Mouse (Mus musculus) embryonic facial prominence, embryonic 14.5 days (tissue): ENCODE measurements at regions not wholly inside any gene's neighbourhood (a gene's known extent, or its start where the extent isn't known, plus 50 kb on each side); places are given as distances from the start of the nearest gene placed in this dataset.
A peak's percentile ranks its signal among the peaks of the same experiment; 100 is the strongest.

Experiments
- ATAC-seq: fragments of 200-750 bp; cut with Nextera tagmentation; 2 replicates; pipeline ENCODE4 v1.8.0; 2017; ENCODE audit warnings: low read depth, moderate number of reproducible peaks, moderate TSS enrichment
- DNase-seq: peaks from one replicate; pipeline ENCODE4 v3.0.0-alpha.2; 2015; ENCODE audit warnings: low spot score
- H3K27ac ChIP-seq: fragments of 300-500 bp; sonication (generic); replicated peaks from 2 replicates; pipeline ENCODE4 v1.5.1; 2014; ENCODE audit warnings: low read depth, mild to moderate bottlenecking, low read length, moderate library complexity
- H3K27me3 ChIP-seq: fragments of 300-500 bp; sonication (generic); replicated peaks from 2 replicates; pipeline ENCODE4 v1.6.1; 2014; ENCODE audit warnings: low read length; ENCODE audit not compliant: control insufficient read depth, insufficient read depth
- H3K36me3 ChIP-seq: fragments of 300-500 bp; sonication (generic); 2 replicates; pipeline ENCODE4 v1.6.1; 2014; ENCODE audit warnings: low read length, mixed read lengths; ENCODE audit not compliant: control insufficient read depth, insufficient read depth
- H3K4me1 ChIP-seq: fragments of 300-500 bp; sonication (generic); 2 replicates; pipeline ENCODE4 v1.6.1; 2014; ENCODE audit warnings: antibody characterized with exemption, low read length; ENCODE audit not compliant: control insufficient read depth, insufficient read depth
- H3K4me2 ChIP-seq: fragments of 300-500 bp; sonication (generic); 2 replicates; pipeline ENCODE4 v1.6.1; 2014; ENCODE audit warnings: low read depth, mild to moderate bottlenecking, low read length, moderate library complexity, mixed read lengths
- H3K4me3 ChIP-seq: fragments of 300-500 bp; sonication (generic); 2 replicates; pipeline ENCODE4 v1.5.1; 2014; ENCODE audit warnings: low read depth, mild to moderate bottlenecking, low read length
- H3K9ac ChIP-seq: fragments of 300-500 bp; sonication (generic); 2 replicates; pipeline ENCODE4 v1.6.1; 2014; ENCODE audit warnings: low read depth, mild to moderate bottlenecking, low read length, moderate library complexity, mixed read lengths
- H3K9me3 ChIP-seq: fragments of 300-500 bp; sonication (generic); 2 replicates; pipeline ENCODE4 v1.6.1; 2016; ENCODE audit warnings: low read length; ENCODE audit not compliant: control insufficient read depth
- WGBS: fragments of 180-500 bp; shearing (Covaris S2); extraction: QIAGEN DNeasy Blood & Tissue Kit; methylation state at CpG from one replicate; pipeline ENCODE4 v1.1.7; 2014; 5-methylcytosine and 5-hydroxymethylcytosine counted together

DNA sequence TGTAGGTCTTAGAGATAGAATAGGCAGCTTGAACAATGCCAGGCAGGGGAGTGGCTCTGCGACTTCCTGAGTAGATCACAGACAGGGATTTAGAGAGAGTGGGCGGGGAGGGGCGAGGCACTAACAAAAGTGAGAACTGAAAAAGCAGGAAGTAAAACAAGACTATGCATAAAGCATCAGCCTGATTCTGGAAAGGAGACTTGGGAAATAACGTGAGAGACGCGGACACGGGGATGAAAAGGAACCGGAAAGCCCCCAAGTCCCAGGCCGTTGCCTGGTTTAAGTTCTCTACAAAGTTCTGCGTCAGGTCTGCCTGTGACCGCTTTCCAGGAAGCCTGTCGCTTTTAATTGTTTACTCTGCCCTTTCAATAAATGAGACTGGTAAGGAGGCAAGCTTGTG lies 86.3 kb downstream of the D16Ertd472e start:
- Histone ChIP-seq H3K4me2 (peak overlapping the region; percentile 47), H3K9ac (no peak overlapping the region; the same call in 1 of the 2 replicates), H3K36me3 (no peaks in the 10 kb centered on the region), H3K9me3 (no peaks in the 10 kb centered on the region), H3K27ac (0 out of 2 replicates have a peak overlapping the region, but pooled peaks have one; percentile 55), H3K4me3 (peak overlapping the region; percentile 24; the same call in 1 of the 2 replicates), H3K4me1 (peaks cover 9% of the 10 kb centered on the region; the same call in 1 of the 2 replicates), H3K27me3 (no peaks in the 10 kb centered on the region)
- ATAC-seq (peak; percentile 84; the same call in 1 of the 2 replicates), DNase-seq (peak; percentile 83)
- 31% methylated on average over 12 of the region's 12 CpGs for WGBS

DNA sequence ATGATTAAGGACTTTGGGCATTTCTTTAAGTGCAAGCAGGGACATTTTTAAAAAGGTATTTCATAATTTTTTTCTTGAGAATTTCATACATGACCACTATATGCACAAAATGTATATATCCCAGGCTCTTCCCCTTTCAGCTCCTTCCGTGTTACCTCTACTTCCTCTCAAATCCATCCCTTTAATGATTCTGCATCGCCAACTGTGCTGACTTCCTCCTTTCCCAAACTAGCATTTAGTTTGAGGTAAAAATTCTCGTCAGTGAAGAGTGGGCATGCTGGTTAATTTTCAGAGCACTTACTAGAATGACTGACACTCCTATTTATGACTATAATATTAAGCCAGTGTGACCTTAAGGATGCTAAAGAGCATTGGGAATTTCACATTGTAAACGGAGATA lies 86.9 kb downstream of the D16Ertd472e start:
- Histone ChIP-seq H3K4me1 (peaks cover 9% of the 10 kb centered on the region; the same call in 1 of the 2 replicates), H3K9ac (no peak overlapping the region), H3K4me3 (no peak overlapping the region), H3K9me3 (no peaks in the 10 kb centered on the region), H3K27ac (no peak overlapping the region), H3K27me3 (no peaks in the 10 kb centered on the region), H3K4me2 (no peak overlapping the region), H3K36me3 (no peaks in the 10 kb centered on the region)
- DNase-seq (no peak), ATAC-seq (no peak)
- WGBS = 58% methylated on average over 4 of the region's 4 CpGs

DNA sequence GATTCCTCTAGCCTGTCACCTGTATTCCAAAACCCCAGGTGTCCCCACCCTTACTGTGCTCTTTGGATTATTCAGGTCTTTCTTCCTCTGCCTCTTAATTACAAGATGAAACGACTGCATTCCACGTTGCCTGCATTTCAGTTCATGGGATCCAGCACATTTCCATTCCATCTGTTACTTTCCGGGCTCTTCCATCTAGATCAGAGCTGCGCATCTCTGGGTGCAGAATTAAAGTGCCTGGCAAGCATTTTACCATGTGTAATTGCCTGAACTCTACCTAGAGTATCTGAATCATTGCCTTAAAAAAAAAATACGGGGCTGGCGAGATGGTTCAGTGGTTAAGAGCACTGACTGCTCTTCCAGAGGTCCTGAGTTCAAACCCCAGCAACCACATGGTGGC lies 90.0 kb downstream of the D16Ertd472e start:
- Histone ChIP-seq H3K27ac (no peak overlapping the region), H3K9ac (no peak overlapping the region), H3K27me3 (no peaks in the 10 kb centered on the region), H3K9me3 (no peaks in the 10 kb centered on the region), H3K4me1 (peaks cover 9% of the 10 kb centered on the region; the same call in 1 of the 2 replicates), H3K4me3 (no peak overlapping the region), H3K4me2 (no peak overlapping the region), H3K36me3 (no peaks in the 10 kb centered on the region)
- ATAC-seq (no peak), DNase-seq (no peak)
- 83% methylated on average over 6 of the region's 6 CpGs for WGBS

DNA sequence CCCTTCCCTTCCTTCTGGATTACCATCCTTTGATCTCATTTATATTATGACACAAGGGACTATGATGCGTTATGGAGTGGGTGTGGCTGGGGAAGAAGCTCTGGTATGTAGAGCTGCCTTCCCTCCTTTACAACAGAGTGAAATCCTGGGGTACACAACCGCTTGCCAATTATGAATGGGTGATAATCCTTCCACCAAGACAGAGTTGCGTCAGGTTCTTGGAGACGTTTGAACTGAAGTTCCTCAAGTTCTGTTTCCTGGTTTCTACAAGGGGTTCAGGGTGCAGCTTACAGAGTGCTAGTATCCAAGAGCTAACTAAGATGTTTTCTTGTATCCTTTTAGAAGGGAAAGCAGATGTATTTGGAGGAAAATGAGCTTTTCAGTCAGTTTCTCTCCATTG lies 92.2 kb downstream of the D16Ertd472e start:
- WGBS = 80% methylated on average over 4 of the region's 4 CpGs
- DNase-seq (no peak), ATAC-seq (no peak)

DNA sequence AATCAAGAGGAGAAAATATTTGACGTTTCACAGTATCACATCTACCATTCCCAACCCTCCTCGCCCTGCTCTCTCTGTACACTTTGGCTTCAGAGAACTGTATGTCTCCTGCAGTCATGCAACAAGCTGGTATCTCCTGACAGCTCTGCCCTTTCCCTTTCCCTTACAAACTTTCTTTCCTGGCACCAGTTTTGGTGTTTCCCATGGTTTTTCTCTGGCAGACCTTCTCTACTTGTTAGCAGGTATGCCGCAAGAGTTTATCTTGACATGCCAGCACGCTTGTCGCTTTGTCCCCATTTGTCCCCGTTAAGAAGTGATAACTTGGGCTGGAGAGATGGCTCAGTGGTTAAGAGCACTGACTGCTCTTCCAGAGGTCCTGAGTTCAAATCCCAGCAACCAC lies 94.9 kb downstream of the D16Ertd472e start:
- no peak overlapping the region for H3K4me2 ChIP-seq
- no peaks in the 10 kb centered on the region for H3K9me3 ChIP-seq
- no peak overlapping the region for H3K4me3 ChIP-seq
- ATAC-seq (no peak), DNase-seq (no peak)
- H3K4me1 ChIP-seq = no peaks in the 10 kb centered on the region
- WGBS = 87% methylated on average over 6 of the region's 6 CpGs
- H3K27ac ChIP-seq = no peak overlapping the region
- H3K9ac ChIP-seq = no peak overlapping the region
- no peaks in the 10 kb centered on the region for H3K27me3 ChIP-seq
- H3K36me3 ChIP-seq = no peaks in the 10 kb centered on the region

More for the DNA sequence above, 92.2 kb downstream of the D16Ertd472e start:
- no peaks in the 10 kb centered on the region for H3K36me3 ChIP-seq
- no peaks in the 10 kb centered on the region for H3K27me3 ChIP-seq
- no peak overlapping the region for H3K9ac ChIP-seq
- H3K4me1 ChIP-seq = no peaks in the 10 kb centered on the region
- H3K9me3 ChIP-seq = no peaks in the 10 kb centered on the region
- H3K4me3 ChIP-seq = no peak overlapping the region
- H3K4me2 ChIP-seq = no peak overlapping the region
- no peak overlapping the region for H3K27ac ChIP-seq

DNA sequence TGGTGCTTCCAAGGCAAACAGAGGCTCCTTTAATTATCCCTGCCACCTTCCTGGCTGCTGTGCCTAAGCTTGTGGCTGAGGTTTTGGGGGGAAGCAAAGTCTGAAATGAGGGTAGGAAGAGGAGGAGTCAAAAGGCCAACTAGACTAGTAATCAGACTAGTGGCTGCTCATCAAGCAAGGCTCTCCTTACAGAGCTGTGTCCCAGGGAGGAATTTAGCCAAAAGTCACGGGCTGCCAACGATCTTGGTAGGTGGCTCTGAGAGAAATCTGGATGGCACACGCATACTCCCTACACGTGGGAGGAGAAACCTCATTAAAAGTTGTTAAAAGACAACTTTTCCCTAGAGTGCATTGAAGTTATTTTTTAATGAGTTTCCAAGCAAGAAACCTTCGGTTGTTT lies 95.4 kb downstream of the D16Ertd472e start:
- Histone ChIP-seq H3K4me3 (no peak overlapping the region), H3K9me3 (no peaks in the 10 kb centered on the region), H3K27me3 (no peaks in the 10 kb centered on the region), H3K4me1 (no peaks in the 10 kb centered on the region), H3K36me3 (no peaks in the 10 kb centered on the region), H3K27ac (no peak overlapping the region), H3K9ac (no peak overlapping the region), H3K4me2 (no peak overlapping the region)
- DNase-seq (peak; percentile 13), ATAC-seq (no peak)
- WGBS = 64% methylated on average over 5 of the region's 5 CpGs

DNA sequence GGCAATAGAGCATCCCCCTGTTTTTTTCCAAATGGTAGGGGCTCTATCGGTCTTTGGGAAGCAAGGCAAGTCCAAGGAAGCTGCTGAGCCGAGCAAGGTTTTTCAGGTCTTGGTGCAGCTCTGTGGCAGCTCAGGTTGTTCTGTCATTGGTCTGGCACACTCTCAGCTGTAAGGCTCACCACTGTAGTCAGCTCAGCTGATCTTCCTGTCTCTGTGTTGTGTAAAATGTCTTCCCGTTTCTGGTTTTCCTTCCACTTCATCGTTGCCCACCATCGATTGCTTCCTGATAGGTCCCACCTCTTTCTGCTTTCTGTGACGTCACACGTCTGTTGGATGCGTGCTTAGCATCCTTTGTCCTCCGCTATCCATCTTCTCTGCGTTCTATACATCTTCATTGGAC lies 96.2 kb downstream of the D16Ertd472e start:
- no peak for ATAC-seq
- H3K36me3 ChIP-seq = no peaks in the 10 kb centered on the region
- no peak overlapping the region for H3K9ac ChIP-seq
- H3K4me3 ChIP-seq = no peak overlapping the region
- 94% methylated on average over 10 of the region's 10 CpGs for WGBS
- no peaks in the 10 kb centered on the region for H3K27me3 ChIP-seq
- H3K4me1 ChIP-seq = no peaks in the 10 kb centered on the region
- H3K4me2 ChIP-seq = no peak overlapping the region
- DNase-seq = no peak
- H3K27ac ChIP-seq = no peak overlapping the region
- H3K9me3 ChIP-seq = no peaks in the 10 kb centered on the region

DNA sequence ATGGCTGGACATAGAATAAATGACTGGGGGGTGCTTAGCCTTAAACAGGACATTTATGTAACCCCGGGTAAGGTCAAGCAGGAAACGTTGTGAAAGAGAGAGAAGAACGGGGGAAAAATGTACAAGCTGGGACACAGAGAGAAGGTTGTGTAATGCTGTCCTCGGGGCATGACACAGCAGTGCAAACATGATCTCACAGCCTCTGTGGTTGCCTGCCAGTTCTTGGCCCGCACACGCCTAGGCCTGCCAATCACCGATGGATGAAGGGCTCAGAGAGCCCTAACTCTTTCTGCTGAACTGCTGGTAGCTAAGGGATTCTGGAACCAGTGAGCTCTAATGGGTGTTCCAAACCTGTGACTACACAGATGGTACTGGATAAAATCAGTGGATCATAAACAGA lies 96.5 kb upstream of the Btg3 start:
- Histone ChIP-seq H3K4me3 (no peak overlapping the region), H3K27me3 (no peaks in the 10 kb centered on the region), H3K9me3 (no peaks in the 10 kb centered on the region), H3K4me1 (no peaks in the 10 kb centered on the region), H3K9ac (no peak overlapping the region), H3K36me3 (no peaks in the 10 kb centered on the region), H3K27ac (no peak overlapping the region), H3K4me2 (no peak overlapping the region)
- WGBS = 52% methylated on average over 7 of the region's 7 CpGs
- DNase-seq (peak; percentile 67), ATAC-seq (peak; percentile 78)

DNA sequence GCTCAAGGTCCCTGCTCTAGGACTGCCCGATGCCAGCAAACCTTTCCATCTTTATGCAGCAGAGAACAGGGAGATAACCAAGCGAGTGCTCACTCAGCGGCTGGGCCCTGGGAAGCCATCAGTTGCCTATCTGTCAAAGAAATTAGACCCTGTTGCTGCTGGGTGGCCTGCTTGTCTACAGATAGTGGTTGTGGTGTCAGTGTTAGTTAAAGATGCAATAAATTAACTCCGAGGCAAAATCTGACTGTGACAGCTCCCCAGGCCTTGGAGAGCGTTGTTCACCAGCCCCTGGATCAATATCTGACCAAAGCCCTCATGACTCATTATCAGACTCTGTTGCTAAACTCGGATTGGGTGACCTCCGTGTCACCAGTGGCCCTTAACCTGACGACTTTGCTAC lies 83.0 kb upstream of the Btg3 start:
- Histone ChIP-seq H3K36me3 (no peaks in the 10 kb centered on the region), H3K4me2 (no peak overlapping the region), H3K4me1 (no peaks in the 10 kb centered on the region), H3K9ac (no peak overlapping the region), H3K27ac (no peak overlapping the region), H3K4me3 (no peak overlapping the region), H3K9me3 (no peaks in the 10 kb centered on the region), H3K27me3 (no peaks in the 10 kb centered on the region)
- WGBS = 77% methylated on average over 8 of the region's 8 CpGs
- no peak for ATAC-seq
- DNase-seq = no peak
